Mouse (Mus musculus) A20 (cell line): ENCODE results near the gene Myom1.
A peak's percentile ranks its signal among the peaks of the same experiment; 100 is the strongest.

Experiments
- DNase-seq: peaks from one replicate; pipeline ENCODE4 v3.0.0-alpha.2; 2011; ENCODE audit warnings: low read depth, low spot score

Myom1 gene

GRCm38 (mm10) chr17:71102571-71103551 lies 100.4 kb downstream of the Myom1 start:
- DNase-seq, result no peak

GRCm38 (mm10) chr17:71105297-71105696 lies 102.9 kb downstream of the Myom1 start:
- no peak for DNase-seq

GRCm38 (mm10) chr17:71106250-71106649 lies 103.8 kb downstream of the Myom1 start:
- no peak for DNase-seq

- no peak for DNase-seq
Observed at GRCm38 (mm10) chr17:71110753-71111265, 108.4 kb downstream of the Myom1 start.

- DNase-seq, result no peak
Observed at GRCm38 (mm10) chr17:71112689-71113088, 110.3 kb downstream of the Myom1 start.

- no peak for DNase-seq
Observed at GRCm38 (mm10) chr17:71114282-71114681, 111.8 kb downstream of the Myom1 start.

- DNase-seq, result no peak
Observed at GRCm38 (mm10) chr17:71117956-71118355, 115.5 kb downstream of the Myom1 start.

- DNase-seq, result no peak
Observed at GRCm38 (mm10) chr17:71118607-71119006, 116.2 kb downstream of the Myom1 start.

- no peak for DNase-seq
Observed at GRCm38 (mm10) chr17:71120626-71121025, 118.2 kb downstream of the Myom1 start.

- DNase-seq, result no peak
Observed at GRCm38 (mm10) chr17:71124061-71124670, 121.7 kb downstream of the Myom1 start.

- DNase-seq, result no peak
Observed at GRCm38 (mm10) chr17:71124674-71125073, 122.2 kb downstream of the Myom1 start.

- peak; percentile 48 for DNase-seq
Observed at GRCm38 (mm10) chr17:71125519-71125918, 123.1 kb downstream of the Myom1 start.

- DNase-seq, result no peak
Observed at GRCm38 (mm10) chr17:71126001-71126400, 123.6 kb downstream of the Myom1 start.

GRCm38 (mm10) chr17:71127464-71128110 lies 125.2 kb downstream of the Myom1 start:
- no peak for DNase-seq

- DNase-seq, result no peak
Observed at GRCm38 (mm10) chr17:71129489-71130261, 127.2 kb downstream of the Myom1 start.

- DNase-seq, result peak; percentile 87
Observed at GRCm38 (mm10) chr17:71132221-71132620, 129.8 kb downstream of the Myom1 start.

GRCm38 (mm10) chr17:71132856-71133439 lies 130.5 kb downstream of the Myom1 start:
- peak; percentile 85 for DNase-seq

GRCm38 (mm10) chr17:71134441-71134955 lies 132.1 kb downstream of the Myom1 start:
- no peak for DNase-seq

GRCm38 (mm10) chr17:71135108-71135507 lies 132.7 kb downstream of the Myom1 start:
- no peak for DNase-seq

- DNase-seq, result no peak
Observed at GRCm38 (mm10) chr17:71135866-71136265, 133.4 kb downstream of the Myom1 start.
